Mouse (Mus musculus) bone marrow macrophage, adult 2 months (primary cell): ENCODE measurements around the gene Rfx7.

Source experiments
- CTCF ChIP-seq: IDR thresholded peaks from 2 replicates; pipeline ENCODE4 v1.5.1; 2012; ENCODE audit warnings: low read depth, mild to moderate bottlenecking, low read length, moderate library complexity
- POLR2A ChIP-seq: IDR thresholded peaks from 2 replicates; pipeline ENCODE4 v1.6.1; 2012; ENCODE audit warnings: mild to moderate bottlenecking, low read depth, low read length, borderline replicate concordance

DNA sequence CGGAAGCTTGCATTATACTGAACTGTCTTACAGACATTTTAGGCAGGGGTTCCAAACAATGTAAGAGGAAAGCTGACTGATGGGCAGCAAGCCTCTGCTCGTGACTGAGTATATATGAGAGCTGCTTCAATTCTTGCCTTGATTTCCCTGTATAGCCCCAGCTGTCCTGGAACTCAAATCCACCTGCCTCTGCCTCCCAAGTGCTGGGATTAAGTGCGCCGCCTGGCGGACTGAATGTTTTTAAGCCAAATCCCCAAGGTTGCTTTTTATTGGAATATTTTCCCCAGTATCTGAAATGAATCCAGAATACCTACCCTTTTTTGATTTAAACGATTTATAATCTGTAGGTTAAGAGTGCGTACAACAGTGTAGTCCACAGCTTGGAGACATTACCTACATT is 137.3 kb downstream of the Rfx7 start:
- TF ChIP-seq CTCF, result no peak
- TF ChIP-seq POLR2A, result no peak
